Mouse (Mus musculus) C2C12 (cell line): ENCODE measurements around the gene Pds5a.

Experiments used
- CTCF ChIP-seq: IDR thresholded peaks from one replicate; pipeline ENCODE4 v1.5.1; 2011; ENCODE audit not compliant: control insufficient read depth, insufficient read depth, insufficient read length
- MAX ChIP-seq: IDR thresholded peaks from one replicate; pipeline ENCODE4 v1.6.1; 2011; ENCODE audit warnings: mild to moderate bottlenecking, control low read depth
- MYOD1 ChIP-seq: IDR thresholded peaks from one replicate; pipeline ENCODE4 v1.6.1; 2011; ENCODE audit warnings: low read depth; ENCODE audit not compliant: control insufficient read depth, insufficient read length
- MYOG ChIP-seq: IDR thresholded peaks from one replicate; pipeline ENCODE4 v1.6.1; 2011; ENCODE audit not compliant: control insufficient read depth, insufficient read length; ENCODE audit errors: extremely low read depth
- USF1 ChIP-seq: IDR thresholded peaks from one replicate; pipeline ENCODE4 v1.6.1; 2011; ENCODE audit warnings: low read depth, mild to moderate bottlenecking, control low read depth, moderate library complexity

DNA sequence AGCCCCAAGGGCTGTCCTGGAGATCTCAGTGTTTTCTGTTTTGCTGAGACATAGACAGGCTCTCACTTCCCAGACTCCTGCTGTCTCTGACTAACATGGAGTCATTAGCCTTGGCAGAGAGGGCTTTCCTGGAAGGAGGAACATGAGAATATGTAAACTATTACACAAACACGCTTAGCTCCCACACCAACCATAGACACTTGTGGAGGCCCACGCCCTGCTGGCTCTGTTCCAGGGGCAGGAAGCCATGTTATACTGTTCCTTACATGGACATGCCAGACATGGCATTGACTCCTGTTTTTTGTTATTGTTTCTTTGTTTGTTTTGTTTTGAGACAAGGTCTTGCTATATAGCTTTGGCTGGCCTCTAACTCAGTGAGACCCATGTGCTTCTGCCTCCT is 37.5 kb upstream of the Pds5a start:
- TF ChIP-seq MAX (no peak), MYOD1 (no peak), CTCF (no peak), USF1 (no peak), MYOG (no peak)
